Mouse (Mus musculus): ENCODE measurements around the gene Sprr2i.

- no peak for TF ChIP-seq EP300 (optimal IDR thresholded peaks at IDR 0.05)
- no peak for TF ChIP-seq CTCF (IDR thresholded peaks at IDR 0.05; ENCODE audit: low read depth)
These were observed 47.4 kb downstream of the Sprr2i start for GRCm38 (mm10) chr3:92455151-92455550.
